Mouse (Mus musculus) monocyte, adult 59 days (primary cell): ENCODE data around the gene Tmem231. TPM values are rescaled to one million over a fixed set of nuclear protein-coding genes. Genes with fewer than 3 reads are reported as not detected.

Experiments
- total RNA-seq, 2 experiments: library from RNA; stranded (reverse); gene quantifications; one replicate each; pipeline ENCODE4 v1.2.4; 2023

The Tmem231 gene
- under 1 TPM; 0.52 to 0.92 TPM for total RNA-seq

GRCm38 (mm10) chr8:111933348-111934076 is at the start of gene Tmem231:
TSS of gene Tmem231 (minus strand) at chr8:111933881.

GRCm38 (mm10) chr8:111940171-111941100 is 6.8 kb upstream of the Tmem231 start, which contains the start of gene Gabarapl2:
TSS of gene Gabarapl2 (plus strand) at chr8:111940703.

GRCm38 (mm10) chr8:111909621-111910450 is 23.8 kb downstream of the Tmem231 start, which contains the start of gene Chst5:
TSS of gene Chst5 (minus strand) at chr8:111910447.

GRCm38 (mm10) chr8:111876355-111876948 is 57.2 kb downstream of the Tmem231 start, which contains the start of gene Tmem170:
TSS of gene Tmem170 (minus strand) at chr8:111876750.

Other genes with a start within 250 kb of the Tmem231 start
- 1 to 10 TPM in 1 of 2 experiments, under 1 TPM in 1; 0.58 to 1.7 TPM for gene Ctrb1, start 242.9 kb downstream of the Tmem231 start, total RNA-seq
- gene Bcar1, start 190.1 kb downstream of the Tmem231 start, total RNA-seq: under 1 TPM; 0.24 to 0.27 TPM
- 10 to 100 TPM; 37.8 to 40.4 TPM for gene Cfdp1, start 79.6 kb downstream of the Tmem231 start, total RNA-seq
- 1 to 10 TPM; 1.1 TPM for gene Tmem170, start 57.1 kb downstream of the Tmem231 start, total RNA-seq
- not detected for gene Chst5, start 23.4 kb downstream of the Tmem231 start, total RNA-seq
- gene Gabarapl2, start 6.8 kb upstream of the Tmem231 start, total RNA-seq: 10 to 100 TPM; 60.1 to 65.2 TPM
- 1 to 10 TPM; 2.2 to 2.5 TPM for gene Adat1, start 58.4 kb upstream of the Tmem231 start, total RNA-seq
- gene Kars, start 77.4 kb upstream of the Tmem231 start, total RNA-seq: 10 to 100 TPM; 54.2 to 58.3 TPM
- 1 to 10 TPM; 7.7 to 8.6 TPM for gene Terf2ip, start 77.5 kb upstream of the Tmem231 start, total RNA-seq
- gene Gm6793, start 81.2 kb upstream of the Tmem231 start, total RNA-seq: not detected